Mouse (Mus musculus) lung, postnatal 0 days (tissue): ENCODE results near the gene Snx15. TPM values are rescaled to one million over a fixed set of nuclear protein-coding genes. Genes with fewer than 3 reads are reported as not detected.

Source experiments
- ATAC-seq: fragments of 200-750 bp; cut with Nextera tagmentation; 2 replicates; pipeline ENCODE4 v1.8.0; 2017; ENCODE audit warnings: moderate library complexity
- DNase-seq: peaks from one replicate; pipeline ENCODE4 v3.0.0-alpha.2; 2016; ENCODE audit warnings: low spot score
- H3K27ac ChIP-seq: fragments of 300-500 bp; sonication (generic); 2 replicates; pipeline ENCODE4 v1.5.1; 2014; ENCODE audit warnings: antibody characterized with exemption, mild to moderate bottlenecking, low read length, mixed read lengths
- H3K27me3 ChIP-seq: fragments of 300-500 bp; sonication (generic); replicated peaks from 2 replicates; pipeline ENCODE4 v1.6.1; 2014; ENCODE audit warnings: low read length, mixed read lengths; ENCODE audit not compliant: insufficient read depth
- H3K36me3 ChIP-seq: fragments of 300-500 bp; sonication (generic); 2 replicates; pipeline ENCODE4 v1.6.1; 2014; ENCODE audit warnings: low read length, mixed read lengths; ENCODE audit not compliant: insufficient read depth
- H3K4me1 ChIP-seq: fragments of 300-500 bp; sonication (generic); 2 replicates; pipeline ENCODE4 v1.6.1; 2014; ENCODE audit warnings: antibody characterized with exemption, low read depth, low read length, mixed read lengths; ENCODE audit not compliant: insufficient read depth
- H3K4me2 ChIP-seq: fragments of 300-500 bp; sonication (generic); replicated peaks from 2 replicates; pipeline ENCODE4 v1.6.1; 2014; ENCODE audit warnings: low read depth, mild to moderate bottlenecking, low read length, moderate library complexity, mixed read lengths
- H3K4me3 ChIP-seq: fragments of 300-500 bp; sonication (generic); 2 replicates; pipeline ENCODE4 v1.5.1; 2014; ENCODE audit warnings: low read depth, low read length
- H3K9ac ChIP-seq: fragments of 300-500 bp; sonication (generic); replicated peaks from 2 replicates; pipeline ENCODE4 v1.6.1; 2014; ENCODE audit warnings: low read depth, mild to moderate bottlenecking
- H3K9me3 ChIP-seq: fragments of 300-500 bp; sonication (generic); 2 replicates; pipeline ENCODE4 v1.6.1; 2016; ENCODE audit warnings: low read length, mixed read lengths
- CTCF ChIP-seq: IDR thresholded peaks from 2 replicates; pipeline ENCODE4 v1.5.1; 2016; ENCODE audit warnings: antibody characterized with exemption, mild to moderate bottlenecking
- EP300 ChIP-seq: IDR thresholded peaks from 2 replicates; pipeline ENCODE4 v1.6.1; 2016; ENCODE audit warnings: antibody characterized with exemption, mild to moderate bottlenecking, control low read depth
- WGBS: fragments of 180-500 bp; shearing (Covaris S2); extraction: QIAGEN DNeasy Blood & Tissue Kit; methylation state at CpG from one replicate; pipeline ENCODE4 v1.1.7; 2014; 5-methylcytosine and 5-hydroxymethylcytosine counted together
- polyA plus RNA-seq: library from polyadenylated mRNA; unstranded; fragments of >200 nt; fragmentation: Nextera tagmentation; extraction: Ambion mirVana; gene quantifications from 2 replicates; pipeline ENCODE4 v1.2.1, GENCODE M21; 2015

The Snx15 gene
- polyA plus RNA-seq, 1 experiment from 2014 or later, result 29.7 TPM

DNA sequence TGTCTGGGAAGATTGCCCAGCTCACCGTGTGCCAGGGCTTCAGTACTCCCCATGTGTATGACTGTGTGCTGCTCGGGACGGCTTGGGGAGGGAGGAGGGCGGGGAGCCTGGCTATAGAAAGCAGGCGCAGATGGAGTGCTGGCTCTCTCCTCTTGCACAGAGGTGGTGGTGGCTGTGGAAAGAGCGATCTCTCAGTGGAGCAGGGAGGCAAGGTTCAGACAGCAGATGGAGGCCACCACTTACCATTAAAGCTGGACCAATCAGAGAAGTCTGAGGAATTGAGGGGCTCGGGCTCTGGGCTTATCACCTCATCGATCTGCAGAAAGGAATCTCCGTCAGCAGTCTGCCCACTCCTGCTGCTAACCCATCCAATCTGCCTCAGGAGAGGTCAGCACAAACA, 45.9 kb downstream of the Snx15 start, which contains the start of gene Gm28374:
Gene Gm28374 (minus strand): TSS at position 101 of the 400 bp plus-strand sequence.
- Histone ChIP-seq H3K4me2 (no peak within 1 kb of the TSS), H3K9ac (no peak within 1 kb of the TSS), H3K27ac (no peak within 1 kb of the TSS), H3K36me3 (peaks cover 20% of the 10 kb centered on the region; the same call in 1 of the 2 replicates), H3K4me3 (no peak within 1 kb of the TSS), H3K27me3 (no peaks in the 10 kb centered on the region), H3K4me1 (0 out of 2 replicates have a peak, but pooled peaks cover 6% of the 10 kb centered on the region), H3K9me3 (no peaks in the 10 kb centered on the region)
- 85% methylated on average over 9 of the region's 9 CpGs for WGBS
- DNase-seq (no peak), ATAC-seq (no peak)
- TF ChIP-seq CTCF (no peak), EP300 (no peak)

- no peak within 1 kb of the TSS for H3K27ac ChIP-seq
- H3K27me3 ChIP-seq, result no peaks in the 10 kb centered on the region
- 92% methylated on average over 12 of the region's 12 CpGs for WGBS
- DNase-seq (no peak), ATAC-seq (no peak)
- peaks cover 14% of the 10 kb centered on the region; the same call in 1 of the 2 replicates for H3K4me1 ChIP-seq
- peaks cover 20% of the 10 kb centered on the region; the same call in 1 of the 2 replicates for H3K36me3 ChIP-seq
- H3K4me2 ChIP-seq, result no peak within 1 kb of the TSS
- TF ChIP-seq EP300, result no peak
- TF ChIP-seq CTCF, result no peak
- H3K9me3 ChIP-seq, result no peaks in the 10 kb centered on the region
- no peak within 1 kb of the TSS for H3K9ac ChIP-seq
- no peak within 1 kb of the TSS for H3K4me3 ChIP-seq
Observed at GRCm38 (mm10) chr19:6079983-6080480, 48.1 kb downstream of the Snx15 start, which contains the start of gene Tmem262. Tmem262 (plus strand) TSS chr19:6080033.

GRCm38 (mm10) chr19:6076564-6077393, 51.3 kb downstream of the Snx15 start, which contains the start of gene Vps51:
Vps51 (minus strand) TSS chr19:6077231.
- WGBS, result 1% methylated on average over 33 of the region's 33 CpGs
- TF ChIP-seq CTCF (no peak), EP300 (0 out of 2 replicates have a peak, but pooled peaks have one; percentile 39)
- H3K27me3 ChIP-seq, result no peaks in the 10 kb centered on the region
- peaks cover 8% of the 10 kb centered on the region; the same call in 1 of the 2 replicates for H3K4me1 ChIP-seq
- ATAC-seq, result peak; percentile 93
- H3K4me3 ChIP-seq, result peak within 1 kb of the TSS; percentile 69
- H3K9me3 ChIP-seq, result no peaks in the 10 kb centered on the region
- peaks cover 16% of the 10 kb centered on the region; the same call in 1 of the 2 replicates for H3K36me3 ChIP-seq
- peak within 1 kb of the TSS; percentile 57 for H3K4me2 ChIP-seq
- peak within 1 kb of the TSS; percentile 64 for H3K9ac ChIP-seq
- peak; percentile 96 for DNase-seq
- peak within 1 kb of the TSS; percentile 81 for H3K27ac ChIP-seq

GRCm38 (mm10) chr19:6073889-6074288, 54.2 kb downstream of the Snx15 start:
- TF ChIP-seq CTCF (no peak), EP300 (no peak)
- Histone ChIP-seq H3K36me3 (peaks cover 12% of the 10 kb centered on the region; the same call in 1 of the 2 replicates), H3K4me1 (peaks cover 8% of the 10 kb centered on the region; the same call in 1 of the 2 replicates), H3K4me2 (no peak overlapping the region), H3K27ac (no peak overlapping the region), H3K27me3 (no peaks in the 10 kb centered on the region), H3K9me3 (no peaks in the 10 kb centered on the region), H3K4me3 (no peak overlapping the region), H3K9ac (no peak overlapping the region)
- WGBS, result 89% methylated on average over 5 of the region's 5 CpGs
- DNase-seq (no peak), ATAC-seq (no peak)

GRCm38 (mm10) chr19:6071261-6071660, 56.8 kb downstream of the Snx15 start:
- H3K27me3 ChIP-seq, result no peaks in the 10 kb centered on the region
- peaks cover 16% of the 10 kb centered on the region for H3K4me1 ChIP-seq
- DNase-seq (no peak), ATAC-seq (no peak)
- no peak overlapping the region for H3K4me2 ChIP-seq
- no peak overlapping the region for H3K4me3 ChIP-seq
- TF ChIP-seq CTCF, result no peak
- no peak for TF ChIP-seq EP300
- 91% methylated on average over 19 of the region's 19 CpGs for WGBS
- no peaks in the 10 kb centered on the region for H3K9me3 ChIP-seq
- no peak overlapping the region for H3K27ac ChIP-seq
- peaks cover 12% of the 10 kb centered on the region; the same call in 1 of the 2 replicates for H3K36me3 ChIP-seq
- no peak overlapping the region for H3K9ac ChIP-seq

GRCm38 (mm10) chr19:6070571-6071250, 57.4 kb downstream of the Snx15 start:
- ATAC-seq (no peak), DNase-seq (no peak)
- WGBS, result 87% methylated on average over 31 of the region's 31 CpGs
- H3K9ac ChIP-seq, result no peak overlapping the region
- H3K4me2 ChIP-seq, result no peak overlapping the region
- TF ChIP-seq CTCF (no peak), EP300 (no peak)
- H3K27ac ChIP-seq, result no peak overlapping the region
- no peaks in the 10 kb centered on the region for H3K9me3 ChIP-seq
- H3K4me1 ChIP-seq, result peaks cover 11% of the 10 kb centered on the region
- no peaks in the 10 kb centered on the region for H3K27me3 ChIP-seq
- no peak overlapping the region for H3K4me3 ChIP-seq
- H3K36me3 ChIP-seq, result peaks cover 12% of the 10 kb centered on the region; the same call in 1 of the 2 replicates
